Mouse (Mus musculus): ENCODE measurements around the gene Cry1. TPM values are rescaled to one million over a fixed set of nuclear protein-coding genes. Genes with fewer than 3 reads are reported as not detected.

Gene Cry1
- polyA plus RNA-seq, 1 experiment from 2014 or later, result 34.2 TPM

DNA sequence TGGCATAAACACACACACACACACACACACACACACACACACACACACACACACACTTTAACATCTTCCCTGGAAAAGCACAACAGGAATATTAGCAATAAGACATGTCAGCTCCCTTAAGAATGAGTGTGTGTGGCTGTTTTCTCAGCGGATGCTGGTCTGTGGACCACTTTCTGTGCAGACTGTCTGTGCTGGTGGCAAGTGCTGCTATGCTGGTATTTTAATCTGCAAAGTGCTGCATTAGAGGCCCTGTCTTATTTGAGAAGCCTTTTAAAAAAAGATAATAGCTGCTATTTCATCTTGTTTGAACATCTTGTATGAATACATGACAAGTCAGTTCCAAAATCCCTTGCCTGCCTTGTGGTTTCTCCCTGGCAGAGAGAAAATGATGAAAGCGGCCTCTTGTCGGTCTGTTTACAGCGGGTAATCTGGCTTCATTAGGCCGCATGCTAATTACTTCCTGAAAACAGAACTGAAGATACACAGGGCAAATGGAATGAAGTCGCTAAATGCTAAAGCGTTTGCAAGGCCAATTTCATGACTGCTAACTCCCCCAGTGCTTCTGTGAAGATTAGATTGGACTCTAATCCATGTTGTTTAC lies 19.5 kb upstream of the Cry1 start:
- Histone ChIP-seq H3K27me3 (ENCODE audit: control insufficient read depth, insufficient read depth, low read length) (no peaks in the 10 kb centered on the region), H3K4me3 (ENCODE audit: low read depth, low read length) (no peak overlapping the region), H3K9ac (ENCODE audit: low read length) (no peak overlapping the region), H3K4me2 (ENCODE audit: low read depth) (no peak overlapping the region), H3K4me1 (ENCODE audit: control insufficient read depth, insufficient read depth, low read length) (no peaks in the 10 kb centered on the region), H3K36me3 (ENCODE audit: control insufficient read depth, insufficient read depth, low read length) (no peaks in the 10 kb centered on the region), H3K9me3 (ENCODE audit: control insufficient read depth, low read length) (no peaks in the 10 kb centered on the region), H3K27ac (ENCODE audit: low read depth, low read length) (no peak overlapping the region)
- ATAC-seq (ENCODE audit: insufficient read depth, low FRiP score, low TSS enrichment) (no peak), DNase-seq (ENCODE audit: low spot score) (no peak)
- WGBS, result 38% methylated on average over 7 of the region's 7 CpGs

DNA sequence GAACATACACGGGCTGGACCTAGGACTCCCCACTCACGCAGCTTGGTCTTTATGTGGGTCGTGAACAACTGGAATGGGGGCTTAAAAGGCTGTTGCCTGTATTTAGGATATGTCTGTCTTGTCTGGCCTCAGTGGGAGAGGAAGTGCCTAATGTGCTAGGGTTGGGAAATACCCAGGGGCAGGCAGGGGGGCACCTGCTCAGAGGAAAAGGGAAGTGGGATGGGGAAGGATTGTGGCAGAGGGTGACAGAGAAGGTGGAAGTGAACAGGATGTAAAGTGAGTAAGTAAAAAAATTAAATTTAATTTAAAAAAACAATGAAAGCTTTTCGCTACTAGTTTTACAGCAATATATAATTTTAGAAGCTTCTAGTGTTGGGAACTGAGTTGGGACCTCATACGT lies 9.7 kb upstream of the Cry1 start:
- Histone ChIP-seq H3K36me3 (ENCODE audit: control insufficient read depth, insufficient read depth, low read length) (no peaks in the 10 kb centered on the region), H3K4me3 (ENCODE audit: low read depth, low read length) (no peak overlapping the region), H3K9ac (ENCODE audit: low read length) (no peak overlapping the region), H3K4me2 (ENCODE audit: low read depth) (no peak overlapping the region), H3K27ac (ENCODE audit: low read depth, low read length) (no peak overlapping the region), H3K27me3 (ENCODE audit: control insufficient read depth, insufficient read depth, low read length) (no peaks in the 10 kb centered on the region), H3K9me3 (ENCODE audit: control insufficient read depth, low read length) (no peaks in the 10 kb centered on the region), H3K4me1 (ENCODE audit: control insufficient read depth, insufficient read depth, low read length) (no peaks in the 10 kb centered on the region)
- WGBS, result 86% methylated on average over 5 of the region's 5 CpGs
- no peak for ATAC-seq (ENCODE audit: insufficient read depth, low FRiP score, low TSS enrichment)
- no peak for DNase-seq (ENCODE audit: low spot score)

DNA sequence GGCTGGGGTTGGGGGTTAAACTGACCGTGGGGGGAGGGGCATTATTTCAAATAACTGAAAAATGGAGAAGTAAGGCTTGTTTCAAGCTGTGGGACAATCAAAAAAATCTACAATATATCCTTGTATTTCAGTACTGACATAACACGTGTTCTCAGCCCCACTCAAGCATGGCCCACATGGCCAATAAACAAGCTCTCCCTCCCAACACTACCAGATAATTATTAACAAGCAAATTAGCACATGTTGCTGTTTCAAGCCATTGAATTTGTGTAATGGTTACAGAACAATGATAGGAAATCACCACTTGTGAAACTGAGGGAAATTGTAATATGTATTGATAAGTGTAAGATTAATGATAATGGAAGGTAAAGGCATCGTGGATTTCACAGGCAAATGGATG lies 8.5 kb upstream of the Cry1 start:
- Histone ChIP-seq H3K4me2 (ENCODE audit: low read depth) (no peak overlapping the region), H3K9me3 (ENCODE audit: control insufficient read depth, low read length) (no peaks in the 10 kb centered on the region), H3K4me1 (ENCODE audit: control insufficient read depth, insufficient read depth, low read length) (no peaks in the 10 kb centered on the region), H3K36me3 (ENCODE audit: control insufficient read depth, insufficient read depth, low read length) (no peaks in the 10 kb centered on the region), H3K9ac (ENCODE audit: low read length) (no peak overlapping the region), H3K27me3 (ENCODE audit: control insufficient read depth, insufficient read depth, low read length) (no peaks in the 10 kb centered on the region), H3K27ac (ENCODE audit: low read depth, low read length) (no peak overlapping the region), H3K4me3 (ENCODE audit: low read depth, low read length) (no peak overlapping the region)
- WGBS, result 76% methylated on average over 3 of the region's 3 CpGs
- no peak for ATAC-seq (ENCODE audit: insufficient read depth, low FRiP score, low TSS enrichment)
- DNase-seq (ENCODE audit: low spot score), result no peak

DNA sequence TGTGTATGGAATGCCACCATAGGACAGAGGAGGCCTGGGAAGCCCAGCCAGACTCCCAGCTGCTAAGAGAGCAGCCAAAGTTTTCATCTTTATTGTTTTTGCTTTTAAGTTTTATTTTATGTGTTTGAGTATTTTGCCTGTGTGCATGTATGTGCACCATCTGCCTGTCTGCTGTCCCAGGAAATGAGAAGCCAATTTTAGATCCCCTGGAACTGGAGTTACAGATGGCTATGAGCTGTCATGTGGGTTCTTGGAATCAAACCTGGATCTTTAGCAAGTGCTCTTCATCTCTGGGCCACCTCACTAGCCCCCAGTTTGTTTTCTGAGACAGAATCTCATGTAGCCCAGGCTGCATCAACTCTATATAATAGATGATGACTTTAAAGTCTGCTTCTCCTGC lies 5.8 kb upstream of the Cry1 start:
- Histone ChIP-seq H3K4me2 (ENCODE audit: low read depth) (no peak overlapping the region), H3K9ac (ENCODE audit: low read length) (no peak overlapping the region), H3K27me3 (ENCODE audit: control insufficient read depth, insufficient read depth, low read length) (no peaks in the 10 kb centered on the region), H3K4me3 (ENCODE audit: low read depth, low read length) (no peak overlapping the region), H3K4me1 (ENCODE audit: control insufficient read depth, insufficient read depth, low read length) (no peaks in the 10 kb centered on the region), H3K36me3 (ENCODE audit: control insufficient read depth, insufficient read depth, low read length) (no peaks in the 10 kb centered on the region), H3K27ac (ENCODE audit: low read depth, low read length) (no peak overlapping the region), H3K9me3 (ENCODE audit: control insufficient read depth, low read length) (no peaks in the 10 kb centered on the region)
- DNase-seq (ENCODE audit: low spot score) (no peak), ATAC-seq (ENCODE audit: insufficient read depth, low FRiP score, low TSS enrichment) (no peak)

DNA sequence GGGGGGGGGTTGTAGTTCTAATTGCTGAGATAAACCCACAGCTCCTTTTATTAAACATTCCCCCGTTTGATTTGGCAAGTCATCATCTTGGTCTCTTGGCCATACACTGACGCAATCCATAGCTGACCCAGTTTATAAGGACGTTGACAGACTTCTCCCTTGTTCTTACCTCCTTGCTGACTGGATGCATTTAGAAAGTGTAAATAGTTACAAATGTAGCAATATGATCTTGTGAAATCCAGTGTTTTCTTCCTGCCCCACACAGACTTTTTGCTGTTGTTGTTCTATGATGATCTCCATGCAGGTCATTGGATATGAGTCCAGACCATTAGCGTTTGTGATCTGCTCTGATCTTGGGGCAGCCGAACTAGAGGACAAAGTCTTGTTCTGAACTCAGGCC lies 5.1 kb upstream of the Cry1 start:
- ATAC-seq (ENCODE audit: insufficient read depth, low FRiP score, low TSS enrichment) (no peak), DNase-seq (ENCODE audit: low spot score) (no peak)
- 86% methylated on average over 5 of the region's 5 CpGs for WGBS
- no peaks in the 10 kb centered on the region for H3K9me3 ChIP-seq (ENCODE audit: control insufficient read depth, low read length)
- H3K27ac ChIP-seq (ENCODE audit: low read depth, low read length), result no peak overlapping the region
- H3K27me3 ChIP-seq (ENCODE audit: control insufficient read depth, insufficient read depth, low read length), result no peaks in the 10 kb centered on the region
- H3K9ac ChIP-seq (ENCODE audit: low read length), result no peak overlapping the region
- no peaks in the 10 kb centered on the region for H3K36me3 ChIP-seq (ENCODE audit: control insufficient read depth, insufficient read depth, low read length)
- H3K4me1 ChIP-seq (ENCODE audit: control insufficient read depth, insufficient read depth, low read length), result no peaks in the 10 kb centered on the region
- no peak overlapping the region for H3K4me2 ChIP-seq (ENCODE audit: low read depth)
- no peak overlapping the region for H3K4me3 ChIP-seq (ENCODE audit: low read depth, low read length)

DNA sequence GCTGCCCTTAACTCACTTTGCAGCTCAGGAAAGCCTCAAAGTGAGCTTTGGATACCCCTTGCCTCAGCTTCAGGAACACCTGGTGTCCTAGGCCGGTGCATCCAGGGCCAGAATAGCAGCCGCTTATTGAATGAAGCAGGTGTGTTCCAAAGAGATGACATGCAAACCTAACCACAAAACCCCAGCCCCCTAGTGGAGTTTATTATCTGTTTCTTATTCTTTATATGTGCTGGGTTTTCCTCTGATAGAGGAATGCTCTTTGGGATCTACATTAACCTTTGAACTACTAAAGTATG lies 1.6 kb upstream of the Cry1 start:
- H3K9ac ChIP-seq (ENCODE audit: low read length), result no peak overlapping the region
- H3K27ac ChIP-seq (ENCODE audit: low read depth, low read length), result no peak overlapping the region
- H3K27me3 ChIP-seq (ENCODE audit: control insufficient read depth, insufficient read depth, low read length), result no peaks in the 10 kb centered on the region
- no peaks in the 10 kb centered on the region for H3K9me3 ChIP-seq (ENCODE audit: control insufficient read depth, low read length)
- 94% methylated on average over 2 of the region's 2 CpGs for WGBS
- no peaks in the 10 kb centered on the region for H3K4me1 ChIP-seq (ENCODE audit: control insufficient read depth, insufficient read depth, low read length)
- ATAC-seq (ENCODE audit: insufficient read depth, low FRiP score, low TSS enrichment), result no peak
- H3K4me3 ChIP-seq (ENCODE audit: low read depth, low read length), result no peak overlapping the region
- DNase-seq (ENCODE audit: low spot score), result no peak
- H3K36me3 ChIP-seq (ENCODE audit: control insufficient read depth, insufficient read depth, low read length), result no peaks in the 10 kb centered on the region
- no peak overlapping the region for H3K4me2 ChIP-seq (ENCODE audit: low read depth)

DNA sequence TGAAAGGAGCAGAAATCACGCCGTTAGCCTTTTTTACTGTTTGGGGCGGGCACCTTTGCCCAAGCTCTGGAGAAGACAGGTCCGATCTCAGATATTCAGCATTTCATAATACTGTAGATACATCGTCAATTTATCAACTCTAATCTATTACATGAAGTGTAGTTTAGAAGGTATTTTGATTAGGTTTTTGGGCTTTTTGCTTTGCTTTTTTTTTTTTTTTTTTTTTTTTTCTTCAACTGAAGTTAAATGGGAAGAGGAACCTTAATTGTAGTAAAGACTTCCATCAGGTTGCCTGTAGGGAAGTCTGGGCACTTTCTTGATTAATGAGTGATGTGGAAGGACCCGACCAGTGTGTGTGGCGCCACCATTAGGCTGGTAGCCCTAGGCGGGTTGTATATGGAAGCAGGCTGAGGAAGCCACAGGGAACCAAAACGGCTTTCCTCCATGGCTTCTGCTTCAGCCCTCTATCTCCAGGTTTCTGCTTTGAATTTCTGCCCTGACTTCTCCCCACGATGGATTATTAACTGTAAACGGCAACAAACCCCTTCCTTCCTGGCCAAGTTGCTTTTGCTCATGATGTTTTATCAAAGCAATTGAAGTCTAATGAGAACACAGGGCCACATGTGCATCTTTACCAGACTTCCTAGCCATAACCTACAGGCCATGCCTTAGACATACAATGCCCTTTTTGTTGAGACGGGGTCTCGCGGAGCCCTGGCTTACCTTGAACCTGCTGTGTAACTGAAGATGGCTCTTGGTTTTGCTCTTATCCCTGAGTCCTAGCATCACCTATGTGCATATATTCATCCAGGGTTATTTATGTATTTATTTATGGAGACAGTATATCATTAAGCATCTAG lies 1.0 kb upstream of the Cry1 start:
- Histone ChIP-seq H3K4me2 (ENCODE audit: low read depth) (peak overlapping the region; percentile 99), H3K27ac (ENCODE audit: low read depth, low read length) (peak overlapping the region; percentile 72), H3K9ac (ENCODE audit: low read length) (peak overlapping the region; percentile 79), H3K4me1 (ENCODE audit: control insufficient read depth, insufficient read depth, low read length) (no peaks in the 10 kb centered on the region), H3K4me3 (ENCODE audit: low read depth, low read length) (peak overlapping the region; percentile 87), H3K9me3 (ENCODE audit: control insufficient read depth, low read length) (no peaks in the 10 kb centered on the region), H3K27me3 (ENCODE audit: control insufficient read depth, insufficient read depth, low read length) (no peaks in the 10 kb centered on the region), H3K36me3 (ENCODE audit: control insufficient read depth, insufficient read depth, low read length) (no peaks in the 10 kb centered on the region)
- 30% methylated on average over 14 of the region's 14 CpGs for WGBS
- DNase-seq (ENCODE audit: low spot score) (no peak), ATAC-seq (ENCODE audit: insufficient read depth, low FRiP score, low TSS enrichment) (no peak)

DNA sequence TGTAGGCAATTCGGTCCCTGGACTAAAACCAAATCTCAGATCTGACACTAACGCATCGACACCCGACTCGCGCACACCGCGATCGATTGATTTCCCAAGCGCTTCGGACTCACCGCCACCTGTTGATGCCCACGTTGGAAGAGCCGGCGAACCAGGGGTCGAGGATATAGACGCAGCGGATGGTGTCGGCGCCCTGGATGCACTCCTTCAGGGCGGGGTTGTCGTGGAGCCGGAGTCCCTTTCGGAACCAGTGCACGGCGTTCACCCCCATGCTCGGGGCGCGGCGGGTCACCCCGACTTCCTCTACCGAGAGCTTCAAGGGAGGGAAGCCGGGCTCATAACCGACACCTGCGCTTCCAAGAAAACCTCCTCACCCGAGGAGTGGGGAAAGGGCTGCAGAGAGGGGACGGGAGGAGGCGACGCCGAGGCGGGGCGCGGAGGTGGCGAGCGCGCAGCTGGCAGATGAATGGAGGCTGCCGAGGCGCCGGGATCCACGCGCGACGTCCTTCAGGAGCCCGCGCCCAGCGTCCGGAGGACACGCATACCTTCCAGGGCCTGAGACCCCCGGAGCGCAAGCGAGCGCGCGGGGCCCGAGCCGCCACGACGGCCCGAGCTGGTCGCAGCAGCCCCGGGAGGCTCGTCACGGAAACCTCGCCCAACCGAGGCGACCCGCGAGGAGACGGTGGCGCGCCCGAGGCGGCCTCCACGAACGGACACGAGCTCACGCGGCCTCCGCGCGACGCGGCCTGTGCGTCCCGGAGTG lies 482 bp downstream of the Cry1 start:
- ATAC-seq (ENCODE audit: insufficient read depth, low FRiP score, low TSS enrichment), result peak; percentile 43
- Histone ChIP-seq H3K4me1 (ENCODE audit: control insufficient read depth, insufficient read depth, low read length) (no peaks in the 10 kb centered on the region), H3K27ac (ENCODE audit: low read depth, low read length) (peak overlapping the region; percentile 72; the same call in 1 of the 2 replicates), H3K9ac (ENCODE audit: low read length) (peak overlapping the region; percentile 79), H3K4me2 (ENCODE audit: low read depth) (peak overlapping the region; percentile 99), H3K36me3 (ENCODE audit: control insufficient read depth, insufficient read depth, low read length) (no peaks in the 10 kb centered on the region), H3K27me3 (ENCODE audit: control insufficient read depth, insufficient read depth, low read length) (no peaks in the 10 kb centered on the region), H3K4me3 (ENCODE audit: low read depth, low read length) (peak overlapping the region; percentile 87), H3K9me3 (ENCODE audit: control insufficient read depth, low read length) (no peaks in the 10 kb centered on the region)
- WGBS, result under 1% methylated on average over 87 of the region's 95 CpGs
- peak; percentile 62 for DNase-seq (ENCODE audit: low spot score)

Measured in neural tube, embryonic 11.5 days (tissue).